Mouse (Mus musculus) ovary, postnatal 14 days (tissue): ENCODE data around the gene Stox2.

Experiments
- DNase-seq: peaks from one replicate; pipeline ENCODE4 v3.0.0; 2022; ENCODE audit warnings: low spot score

The Stox2 gene

GRCm38 (mm10) chr8:47354523-47355168 is 91.5 kb downstream of the Stox2 start:
- DNase-seq, result peak; percentile 27

- DNase-seq, result no peak
Observed at GRCm38 (mm10) chr8:47351914-47352701, 94.1 kb downstream of the Stox2 start.

- no peak for DNase-seq
Observed at GRCm38 (mm10) chr8:47349082-47349481, 97.1 kb downstream of the Stox2 start.

GRCm38 (mm10) chr8:47347809-47348208 is 98.4 kb downstream of the Stox2 start:
- no peak for DNase-seq

- DNase-seq, result no peak
Observed at GRCm38 (mm10) chr8:47345772-47346103, 100.4 kb downstream of the Stox2 start.

- DNase-seq, result no peak
Observed at GRCm38 (mm10) chr8:47345085-47345771, 100.9 kb downstream of the Stox2 start.

- no peak for DNase-seq
Observed at GRCm38 (mm10) chr8:47341474-47341873, 104.7 kb downstream of the Stox2 start.

- DNase-seq, result no peak
Observed at GRCm38 (mm10) chr8:47338691-47339323, 107.4 kb downstream of the Stox2 start.

- DNase-seq, result no peak
Observed at GRCm38 (mm10) chr8:47336433-47336832, 109.7 kb downstream of the Stox2 start.

- DNase-seq, result no peak
Observed at GRCm38 (mm10) chr8:47335940-47336339, 110.2 kb downstream of the Stox2 start.

GRCm38 (mm10) chr8:47334223-47334757 is 111.9 kb downstream of the Stox2 start:
- no peak for DNase-seq

- DNase-seq, result no peak
Observed at GRCm38 (mm10) chr8:47332941-47333340, 113.2 kb downstream of the Stox2 start.

- no peak for DNase-seq
Observed at GRCm38 (mm10) chr8:47330982-47331381, 115.2 kb downstream of the Stox2 start.

- no peak for DNase-seq
Observed at GRCm38 (mm10) chr8:47326348-47326747, 119.8 kb downstream of the Stox2 start.

- DNase-seq, result no peak
Observed at GRCm38 (mm10) chr8:47324117-47324820, 121.9 kb downstream of the Stox2 start.

- DNase-seq, result no peak
Observed at GRCm38 (mm10) chr8:47321282-47321681, 124.9 kb downstream of the Stox2 start.

- no peak for DNase-seq
Observed at GRCm38 (mm10) chr8:47320707-47321106, 125.5 kb downstream of the Stox2 start.

- DNase-seq, result no peak
Observed at GRCm38 (mm10) chr8:47318468-47318867, 127.7 kb downstream of the Stox2 start.

- no peak for DNase-seq
Observed at GRCm38 (mm10) chr8:47308176-47308575, 138.0 kb downstream of the Stox2 start.

- no peak for DNase-seq
Observed at GRCm38 (mm10) chr8:47306372-47306771, 139.8 kb downstream of the Stox2 start.

- DNase-seq, result no peak
Observed at GRCm38 (mm10) chr8:47305880-47306279, 140.3 kb downstream of the Stox2 start.

GRCm38 (mm10) chr8:47298460-47298859 is 147.7 kb downstream of the Stox2 start:
- DNase-seq, result no peak
